Mouse (Mus musculus) thymus, postnatal 0 days (tissue): ENCODE measurements around the gene Gm3776. TPM values are rescaled to one million over a fixed set of nuclear protein-coding genes. Genes with fewer than 3 reads are reported as not detected.
"Not testable (repeated sequence)": the region's sequence is repeated elsewhere in the genome, so short reads cannot be mapped to it uniquely, and the experiment has no call there.

Experiments used
- DNase-seq: peaks from one replicate; pipeline ENCODE4 v3.0.0-alpha.2; 2015; ENCODE audit warnings: low spot score
- polyA plus RNA-seq: library from polyadenylated mRNA; unstranded; fragments of >200 nt; fragmentation: Nextera tagmentation; extraction: Ambion mirVana; gene quantifications from 2 replicates; pipeline ENCODE4 v1.2.1, GENCODE M21; 2015

The Gm3776 gene
- polyA plus RNA-seq, 1 experiment from 2014 or later, result not detected

- not testable (repeated sequence) for DNase-seq
These were observed 35.5 kb downstream of the Gm3776 start for GRCm38 (mm10) chr9:78292462-78292861.

DNA sequence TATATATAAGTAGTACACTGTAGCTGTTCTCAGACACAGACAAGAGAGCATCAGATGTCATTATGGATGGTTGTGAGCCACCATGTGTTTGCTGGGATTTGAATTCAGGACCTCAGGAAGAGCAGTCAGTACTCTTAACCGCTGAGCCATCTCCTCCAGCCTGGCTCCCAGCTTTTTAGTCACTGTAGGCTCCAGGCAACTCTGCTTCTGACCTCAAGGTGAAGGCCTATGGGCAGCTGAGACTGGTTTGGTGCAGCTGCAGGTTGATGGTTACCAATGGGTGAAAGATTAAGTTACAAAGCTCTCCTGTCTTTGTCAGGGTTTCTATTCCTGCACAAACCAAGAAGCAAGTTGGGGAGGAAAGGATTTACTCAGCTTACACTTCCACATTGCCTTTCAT lies 36.8 kb downstream of the Gm3776 start:
- DNase-seq, result not testable (repeated sequence)

DNA sequence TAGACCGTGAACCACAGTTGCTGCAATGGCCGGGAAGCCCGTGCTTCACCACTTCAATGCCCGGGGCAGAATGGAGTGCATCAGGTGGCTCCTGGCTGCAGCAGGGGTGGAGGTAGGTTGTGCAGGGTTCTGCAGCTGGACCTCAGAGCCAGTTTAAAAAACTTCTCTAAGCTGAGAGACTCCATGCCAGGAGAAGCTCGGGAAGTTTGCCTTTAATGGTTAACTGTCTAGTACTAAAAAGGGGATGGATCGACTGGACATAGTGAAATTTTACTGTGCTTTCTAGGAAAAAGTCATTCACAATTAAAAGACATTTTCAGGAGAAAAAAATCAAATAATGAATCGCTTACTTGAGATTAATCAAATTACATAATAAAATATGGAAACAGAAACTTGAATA lies 37.9 kb downstream of the Gm3776 start:
- DNase-seq, result not testable (repeated sequence)

DNA sequence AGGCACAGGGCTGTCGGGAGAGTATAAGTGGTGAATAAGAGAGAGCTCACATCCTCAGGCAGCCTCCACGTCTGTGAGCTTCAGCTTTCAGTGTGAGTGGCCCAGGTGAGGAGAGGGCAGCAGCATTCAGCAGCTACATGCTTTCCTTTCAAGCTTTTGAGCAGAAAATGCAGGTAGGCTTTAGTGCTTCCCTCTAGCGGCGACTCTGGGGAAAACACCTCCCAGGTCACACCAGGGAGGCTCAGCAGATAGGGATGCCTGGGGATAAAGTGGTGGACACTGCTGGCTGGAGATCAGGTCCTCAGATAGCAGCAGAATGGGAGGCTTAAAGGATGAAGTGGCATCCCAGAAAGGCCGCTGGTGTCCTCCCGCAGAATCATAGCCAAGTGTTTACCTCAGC lies 39.2 kb downstream of the Gm3776 start:
- peak; percentile 37 for DNase-seq

DNA sequence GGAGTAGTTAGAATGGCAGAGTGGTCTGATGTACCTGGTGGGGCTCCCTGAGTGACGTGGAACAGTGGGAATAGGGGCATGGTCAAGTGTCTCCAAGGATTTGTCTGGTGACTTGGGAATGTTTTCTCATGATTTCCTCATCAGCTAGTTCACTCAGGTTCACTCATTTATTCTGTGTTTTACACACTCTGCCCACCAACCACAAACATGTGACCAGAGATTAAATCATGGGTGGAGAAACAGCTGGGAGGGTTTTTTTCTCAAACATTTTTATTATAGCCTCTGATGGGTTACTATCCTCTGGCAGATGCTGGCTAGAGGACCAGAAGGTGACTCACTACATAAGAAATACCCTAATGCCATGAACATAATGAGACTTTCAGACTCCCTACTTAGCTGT lies 41.3 kb downstream of the Gm3776 start:
- DNase-seq, result no peak

DNA sequence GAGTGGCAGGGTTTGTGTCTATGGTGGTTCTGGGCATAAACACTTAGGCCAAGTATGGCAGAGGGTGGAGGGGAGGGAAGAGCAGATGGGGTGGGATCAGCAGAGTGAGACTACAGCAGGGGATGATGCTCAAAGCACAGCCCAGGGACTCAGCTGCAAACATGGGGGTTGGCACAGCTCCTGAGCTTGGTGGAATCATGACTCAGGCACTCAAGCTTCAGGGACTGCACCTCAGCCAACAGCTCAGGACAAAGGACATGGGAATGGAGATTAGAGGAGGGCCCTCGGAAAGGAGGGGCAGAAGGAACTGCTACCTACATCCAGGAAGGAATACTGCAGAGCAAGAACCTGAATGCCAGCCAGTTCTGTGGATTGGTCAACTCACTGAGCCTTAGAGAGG lies 42.2 kb downstream of the Gm3776 start:
- DNase-seq, result not testable (repeated sequence)

- not testable (repeated sequence) for DNase-seq
These were observed 51.2 kb downstream of the Gm3776 start for GRCm38 (mm10) chr9:78308122-78308521.

DNA sequence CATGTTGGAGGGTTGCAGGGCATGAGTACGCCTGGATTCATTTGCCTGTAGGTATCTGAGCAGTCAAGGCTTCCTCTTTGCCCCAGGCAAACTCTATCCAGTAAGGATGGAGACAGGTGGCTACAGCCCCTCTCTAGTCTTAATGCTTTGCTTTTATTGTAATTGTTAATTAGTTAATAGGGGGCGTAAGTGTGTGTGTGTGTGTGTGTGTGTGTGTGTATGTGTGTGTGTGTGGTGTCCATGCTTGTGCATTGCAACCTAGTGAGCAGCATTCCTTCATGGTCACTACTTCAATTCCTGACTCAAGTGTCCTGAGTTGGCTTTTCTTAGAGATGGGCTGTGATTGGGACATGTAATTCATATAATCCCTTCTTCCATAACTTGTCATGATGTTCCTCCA lies 57.8 kb downstream of the Gm3776 start, which contains the start of gene Omt2a:
Gene Omt2a, minus strand, starts transcription at position 101 of the 400 bp plus-strand sequence.
- DNase-seq, result no peak

Other genes with a start within 250 kb of the Gm3776 start
- 0.13 and 0.25 TPM in 2 replicates for gene Gcm1, start 205.2 kb upstream of the Gm3776 start, polyA plus RNA-seq
- gene Fbxo9, start 148.1 kb upstream of the Gm3776 start, polyA plus RNA-seq, result 53.8 and 60.6 TPM in 2 replicates
- gene Ick, start 147.9 kb upstream of the Gm3776 start, polyA plus RNA-seq, result 14.7 and 14.9 TPM in 2 replicates
- 49.5 and 53.9 TPM in 2 replicates for gene Gsta4, start 74.4 kb upstream of the Gm3776 start, polyA plus RNA-seq
- gene Gsta1, start 26.5 kb upstream of the Gm3776 start, polyA plus RNA-seq, result 0.59 and 0.68 TPM in 2 replicates
- gene Gm10639, start 32.8 kb downstream of the Gm3776 start, polyA plus RNA-seq, result not detected in 2 replicates
- gene Omt2a, start 57.7 kb downstream of the Gm3776 start, polyA plus RNA-seq, result 0.36 TPM in 1 of 2 replicates, not detected in the other
- gene Omt2b, start 70.5 kb downstream of the Gm3776 start, polyA plus RNA-seq, result 0.21 and 0.68 TPM in 2 replicates
- 6.3 and 6.4 TPM in 2 replicates for gene Gsta2, start 98.7 kb downstream of the Gm3776 start, polyA plus RNA-seq
- gene Dppa5a, start 111.0 kb downstream of the Gm3776 start, polyA plus RNA-seq, result 0.58 and 1.0 TPM in 2 replicates
- gene Ooep, start 121.6 kb downstream of the Gm3776 start, polyA plus RNA-seq, result 1.6 and 1.8 TPM in 2 replicates
- gene Ddx43, start 138.6 kb downstream of the Gm3776 start, polyA plus RNA-seq, result 0.23 TPM in 2 replicates
- 2.6 and 3.0 TPM in 2 replicates for gene Cgas, start 186.1 kb downstream of the Gm3776 start, polyA plus RNA-seq
- gene Mto1, start 191.1 kb downstream of the Gm3776 start, polyA plus RNA-seq, result 22.8 and 23.4 TPM in 2 replicates
- 0.58 and 1.1 TPM in 2 replicates for gene Gm17324, start 191.7 kb downstream of the Gm3776 start, polyA plus RNA-seq
- 3,927 and 4,011 TPM in 2 replicates for gene Eef1a1, start 232.0 kb downstream of the Gm3776 start, polyA plus RNA-seq